Mouse (Mus musculus) Patski (cell line): ENCODE measurements around the gene Elf1. TPM values are rescaled to one million over a fixed set of nuclear protein-coding genes. Genes with fewer than 3 reads are reported as not detected.

Experiments
- ATAC-seq: fragments of 100-300 bp; one replicate; pipeline ENCODE4 v1.8.0; 2021
- CTCF ChIA-PET: fragments of 350-600 bp; sonication (Branson Sonifier 250); formaldehyde crosslinking; loops from one replicate; lab custom pipeline; 2022; ENCODE audit warnings: inconsistent platforms; lab: Charles Lee
- POLR2A ChIA-PET: fragments of 350-600 bp; sonication (Branson Sonifier 250); formaldehyde crosslinking; loops from one replicate; lab custom pipeline; 2022; ENCODE audit warnings: antibody characterized with exemption, inconsistent platforms; lab: Charles Lee
- DNase-seq: peaks from one replicate; pipeline ENCODE4 v3.0.0-alpha.2; 2011; ENCODE audit warnings: low read depth, low spot score
- H3K27me3 ChIP-seq: fragments of 371-371 bp; one replicate; pipeline ENCODE4 v1.5.1; 2021
- CTCF ChIP-seq: fragments of 100-300 bp; IDR thresholded peaks from one replicate; pipeline ENCODE4 v1.5.1; 2021
- in situ Hi-C: fragments of 300-500 bp; cut with MboI; formaldehyde crosslinking; loops from 3 replicates; pipeline ENCODE4 v1.11.1; 2018; ENCODE audit warnings: low pct_unique_long_range_greater_than_20kb, mixed read lengths
- polyA plus RNA-seq: library from polyadenylated mRNA; unstranded; gene quantifications from one replicate; pipeline ENCODE4 v1.2.3, GENCODE M21; 2021

The Elf1 gene
- polyA plus RNA-seq, 1 experiment from 2014 or later, result 53.6 TPM

- in situ Hi-C loops, result no loop called here
- POLR2A ChIA-PET, result no interaction called here
- H3K27me3 ChIP-seq, result no peaks in the 10 kb centered on the region
These were observed 125.4 kb downstream of the Elf1 start for GRCm38 (mm10) chr14:79606392-79606791.

GRCm38 (mm10) chr14:79606867-79607266 lies 125.9 kb downstream of the Elf1 start:
- H3K27me3 ChIP-seq, result no peaks in the 10 kb centered on the region
- in situ Hi-C loops, result no loop called here
- ChIA-PET CTCF (interaction anchor here (1.4 to 1.6 kb wide), 2 partner anchors 11 to 17 kb away, joined by 4 read pairs; no protein-coding TSS in a partner anchor), POLR2A (no interaction called here)
- no peak for ATAC-seq
- TF ChIP-seq CTCF, result no peak
- no peak for DNase-seq

More at GRCm38 (mm10) chr14:79606392-79606791, 125.4 kb downstream of the Elf1 start:
- DNase-seq (no peak), ATAC-seq (no peak)
- TF ChIP-seq CTCF, result no peak
- CTCF ChIA-PET, result interaction anchor here (1.2 kb wide), 1 partner anchor 16 kb away, joined by 3 read pairs; no protein-coding TSS in a partner anchor

- DNase-seq (no peak), ATAC-seq (no peak)
- no peak for TF ChIP-seq CTCF
- POLR2A ChIA-PET, result no interaction called here
- in situ Hi-C loops, result no loop called here
- H3K27me3 ChIP-seq, result no peaks in the 10 kb centered on the region
- CTCF ChIA-PET, result interaction anchor here (1.4 to 1.6 kb wide), 2 partner anchors 10 to 16 kb away, joined by 4 read pairs; no protein-coding TSS in a partner anchor
These were observed 126.4 kb downstream of the Elf1 start for GRCm38 (mm10) chr14:79607352-79607751.

- ATAC-seq (no peak), DNase-seq (no peak)
- POLR2A ChIA-PET, result no interaction called here
- CTCF ChIA-PET, result interaction anchor here (0.9 to 1.6 kb wide), 3 partner anchors 9 to 15 kb away, joined by 3 to 4 read pairs (median 4); no protein-coding TSS in a partner anchor
- no peak for TF ChIP-seq CTCF
- no peaks in the 10 kb centered on the region for H3K27me3 ChIP-seq
- in situ Hi-C loops, result no loop called here
These were observed 127.3 kb downstream of the Elf1 start for GRCm38 (mm10) chr14:79608286-79608685.

- POLR2A ChIA-PET, result interaction anchor here (0.7 kb wide), 1 partner anchor 42 kb away, joined by 3 read pairs; no protein-coding TSS in a partner anchor
These were observed 136.3 kb downstream of the Elf1 start for GRCm38 (mm10) chr14:79617121-79617828.

GRCm38 (mm10) chr14:79619802-79620201 lies 138.8 kb downstream of the Elf1 start:
- ATAC-seq (no peak), DNase-seq (no peak)
- no peaks in the 10 kb centered on the region for H3K27me3 ChIP-seq
- POLR2A ChIA-PET, result no interaction called here
- no peak for TF ChIP-seq CTCF
- in situ Hi-C loops, result loop anchor here (5.0 to 10.0 kb wide), 3 partner anchors 112 to 605 kb away; no protein-coding TSS in a partner anchor
- CTCF ChIA-PET, result interaction anchor here (1.1 kb wide), 1 partner anchor 292 kb away, joined by 3 read pairs; no protein-coding TSS in a partner anchor

More at GRCm38 (mm10) chr14:79617121-79617828, 136.3 kb downstream of the Elf1 start:
- CTCF ChIA-PET, result interaction anchor here (0.7 to 1.8 kb wide), 17 partner anchors 8 to 295 kb away, joined by 3 to 9 read pairs (median 3); no protein-coding TSS in a partner anchor
- ATAC-seq (no peak), DNase-seq (peak; percentile 9)
- in situ Hi-C loops, result loop anchor here (10.0 kb wide), 1 partner anchor 298 kb away; no protein-coding TSS in a partner anchor
- TF ChIP-seq CTCF, result peak; percentile 56
- H3K27me3 ChIP-seq, result no peaks in the 10 kb centered on the region

- TF ChIP-seq CTCF, result no peak
- no peak for ATAC-seq
- ChIA-PET POLR2A (interaction anchor here (1.0 kb wide), 1 partner anchor 145 kb away, joined by 5 read pairs; no protein-coding TSS in a partner anchor), CTCF (no interaction called here)
- DNase-seq, result no peak
- H3K27me3 ChIP-seq, result no peaks in the 10 kb centered on the region
- in situ Hi-C loops, result loop anchor here (5.0 to 10.0 kb wide), 2 partner anchors 111 to 604 kb away; no protein-coding TSS in a partner anchor
These were observed 140.1 kb downstream of the Elf1 start for GRCm38 (mm10) chr14:79621143-79621542.

Other genes with a start within 250 kb of the Elf1 start
- gene Zfp957, start 233.8 kb upstream of the Elf1 start, polyA plus RNA-seq, result 0.03 TPM
- 3.0 TPM for gene Rgcc, start 179.5 kb upstream of the Elf1 start, polyA plus RNA-seq
- gene Naa16, start 90.4 kb upstream of the Elf1 start, polyA plus RNA-seq, result 18.7 TPM
- gene Mtrf1, start 83.4 kb upstream of the Elf1 start, polyA plus RNA-seq, result 13.7 TPM
- 9.4 TPM for gene Kbtbd7, start 54.7 kb upstream of the Elf1 start, polyA plus RNA-seq
- 1.2 TPM for gene Kbtbd6, start 29.4 kb upstream of the Elf1 start, polyA plus RNA-seq
- gene Wbp4, start 326 bp downstream of the Elf1 start, polyA plus RNA-seq, result 39.5 TPM
- 183 TPM for gene Sugt1, start 106.5 kb downstream of the Elf1 start, polyA plus RNA-seq
- 2.5 TPM for gene Cnmd, start 181.0 kb downstream of the Elf1 start, polyA plus RNA-seq